Mouse (Mus musculus) fat pad, adult 2 months (tissue): ENCODE measurements around the gene Capsl.

ENCODE experiments used
- DNase-seq: peaks from one replicate; pipeline ENCODE4 v3.0.0-alpha.2; 2011; ENCODE audit warnings: low read depth, low spot score; ENCODE audit errors: extremely low read depth

Gene Capsl

DNA sequence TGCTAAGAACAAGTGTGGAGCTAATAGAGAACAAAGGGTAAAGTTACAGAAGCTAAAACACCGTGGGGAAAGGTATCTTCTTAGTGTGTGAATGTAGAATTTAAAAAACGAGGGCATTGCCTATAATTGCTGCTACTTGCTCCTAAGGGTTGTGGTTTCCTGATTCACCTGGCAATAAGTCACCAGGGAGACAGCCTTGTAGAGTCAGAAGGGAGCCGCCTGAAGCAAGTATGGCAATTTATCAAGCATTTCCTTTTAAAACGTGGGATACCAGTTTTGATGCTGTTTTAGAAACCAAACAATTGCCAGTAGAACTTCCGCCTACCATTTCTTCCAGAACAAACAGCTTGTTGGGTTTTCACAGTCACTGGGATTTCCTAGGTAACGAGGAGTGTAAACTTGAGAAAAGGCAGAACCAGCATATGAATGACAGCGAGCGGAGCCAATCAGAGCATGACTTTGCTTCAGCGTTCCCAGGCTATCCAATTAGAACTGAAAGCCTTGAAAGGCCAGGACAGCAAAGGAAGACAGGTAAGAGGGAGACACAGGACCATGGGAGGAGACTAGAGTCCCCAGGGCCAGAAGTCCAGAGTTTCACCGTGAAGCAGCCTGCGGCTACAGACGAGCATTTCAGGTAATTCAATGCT lies at the start of gene Capsl:
Capsl (plus strand) TSS at position 495 of the 647 bp plus-strand sequence.
- peak; percentile 73 for DNase-seq

DNA sequence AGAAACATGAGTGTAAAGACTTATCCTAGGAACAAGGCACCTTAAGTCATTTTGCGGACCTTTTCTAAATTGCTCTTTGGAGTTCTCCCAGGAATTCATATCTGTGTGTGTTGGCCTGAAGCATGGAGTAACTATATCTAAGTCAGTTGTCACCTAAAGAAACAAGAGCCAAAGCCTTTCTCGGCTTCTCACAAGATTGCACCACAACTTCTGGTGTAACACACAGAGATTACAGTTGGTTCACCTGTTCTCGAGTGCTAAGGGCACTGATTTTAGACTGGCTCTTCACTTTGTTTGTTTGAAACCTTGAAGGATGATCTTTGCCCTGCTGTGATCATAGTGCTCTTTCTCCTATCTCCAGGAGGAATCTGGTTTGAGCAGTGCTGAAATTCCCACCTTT lies 26.4 kb upstream of the Capsl start:
- DNase-seq: peak; percentile 51

DNA sequence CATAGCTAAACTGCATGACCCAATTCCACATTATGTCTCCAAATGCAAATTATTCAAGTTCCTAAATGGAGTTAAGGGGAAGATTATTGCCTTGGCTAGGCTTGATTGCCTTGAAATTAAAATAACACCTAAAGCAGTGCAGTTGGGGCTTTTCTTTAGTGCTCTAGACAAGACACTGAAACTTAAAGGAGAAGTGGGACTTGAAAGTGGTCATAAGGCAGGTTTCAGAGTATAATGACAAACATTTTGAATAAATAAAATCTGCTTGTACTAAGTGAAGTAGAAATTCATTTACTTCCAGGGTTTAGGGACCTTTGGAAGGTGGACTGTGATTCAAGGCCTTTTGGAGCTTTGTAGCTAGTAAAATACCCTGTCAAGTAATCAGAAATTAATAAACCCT lies 14.7 kb upstream of the Capsl start:
- no peak for DNase-seq

DNA sequence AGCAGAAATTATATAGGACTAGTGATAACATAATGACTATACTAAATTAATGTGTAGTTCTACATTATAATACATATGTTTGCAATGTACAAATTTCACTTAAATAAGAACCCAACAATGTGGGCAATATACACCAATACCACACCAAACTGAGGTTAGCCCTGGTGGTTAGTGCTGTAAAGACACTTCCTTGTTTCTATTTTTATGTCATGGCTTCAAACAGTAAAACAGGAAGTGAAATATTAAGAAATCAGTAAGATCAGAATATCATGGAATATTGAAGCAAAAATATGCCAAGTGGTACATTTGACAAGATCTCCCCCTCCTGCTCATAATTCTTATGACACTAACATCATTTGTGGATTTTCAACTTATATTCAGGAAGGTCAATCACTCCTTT lies 8.0 kb upstream of the Capsl start:
- no peak for DNase-seq

DNA sequence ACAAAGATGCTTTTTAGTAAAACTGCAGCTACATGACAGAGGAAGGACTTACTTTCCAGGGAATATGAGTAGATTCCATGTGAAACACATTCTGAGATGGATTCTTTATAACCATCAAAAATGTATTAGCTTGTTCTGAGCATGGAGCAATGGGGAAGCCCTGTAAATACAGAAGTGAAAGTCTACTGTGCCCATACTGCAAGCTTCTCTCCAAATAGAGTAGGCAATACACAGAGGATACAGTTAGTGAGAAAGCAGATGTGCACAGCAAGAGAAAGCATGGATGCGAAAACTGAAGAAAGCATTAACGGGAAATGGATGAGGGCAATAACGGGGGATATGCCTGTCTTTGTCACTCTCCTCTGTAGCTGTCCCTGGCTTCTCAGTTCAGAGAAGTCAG lies 6.0 kb upstream of the Capsl start:
- no peak for DNase-seq

DNA sequence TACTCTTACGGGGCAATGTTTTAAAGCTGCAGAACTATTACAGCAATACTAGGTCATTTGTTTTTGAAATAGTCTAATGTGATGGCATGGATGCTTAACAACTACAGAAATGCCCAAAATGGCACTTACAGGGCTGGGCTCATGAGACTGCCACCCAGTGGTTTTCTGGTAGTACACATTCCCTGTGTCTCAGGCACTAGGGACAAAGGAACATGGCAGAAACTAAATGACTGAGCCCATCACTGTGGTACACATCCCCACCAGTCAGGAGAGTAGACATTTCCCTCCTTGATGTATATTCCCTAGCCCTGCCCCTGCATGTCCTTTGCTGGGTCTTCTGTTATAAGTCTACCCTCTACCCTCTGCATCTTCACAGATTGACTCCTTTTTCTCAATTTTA lies 16.2 kb downstream of the Capsl start:
- DNase-seq: no peak

DNA sequence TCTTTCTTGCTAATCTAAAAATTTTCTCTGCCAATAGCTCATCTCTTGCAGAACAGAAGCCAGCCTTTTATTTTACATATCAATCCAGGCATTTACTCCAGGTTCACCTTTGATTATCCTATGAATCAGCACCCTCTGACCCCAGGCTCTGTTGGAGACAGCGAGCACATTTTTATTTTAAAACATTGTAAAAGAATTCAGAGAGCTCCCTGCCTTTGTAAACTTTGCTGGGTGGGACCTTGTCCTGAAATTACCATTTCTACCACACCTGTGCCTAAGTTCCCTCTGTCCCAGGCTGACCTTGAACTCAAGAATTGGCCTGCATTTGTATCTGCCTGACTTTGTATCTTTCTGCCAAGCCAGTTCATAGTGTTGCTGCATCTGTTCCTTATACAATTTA lies 17.0 kb downstream of the Capsl start:
- no peak for DNase-seq

DNA sequence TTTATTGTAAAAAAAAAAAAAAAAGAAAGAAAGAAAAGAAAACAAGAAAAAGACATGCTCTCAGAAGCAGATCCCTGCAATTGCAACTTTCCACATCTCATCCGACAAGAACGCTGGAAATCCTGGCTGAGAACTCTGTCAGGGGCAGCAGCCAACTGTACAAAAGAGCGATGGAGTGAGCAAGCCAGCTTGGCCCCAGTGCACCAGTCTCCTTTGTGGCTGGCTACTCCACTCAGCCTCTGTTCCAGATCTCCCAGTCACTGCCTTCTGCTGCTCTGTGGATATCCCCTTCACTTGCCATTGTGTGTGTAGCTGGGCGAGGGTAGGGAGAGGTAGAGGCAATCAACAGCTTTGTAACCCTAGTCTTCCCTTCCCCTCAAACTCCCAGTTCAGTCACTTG lies 18.4 kb downstream of the Capsl start:
- DNase-seq: no peak

DNA sequence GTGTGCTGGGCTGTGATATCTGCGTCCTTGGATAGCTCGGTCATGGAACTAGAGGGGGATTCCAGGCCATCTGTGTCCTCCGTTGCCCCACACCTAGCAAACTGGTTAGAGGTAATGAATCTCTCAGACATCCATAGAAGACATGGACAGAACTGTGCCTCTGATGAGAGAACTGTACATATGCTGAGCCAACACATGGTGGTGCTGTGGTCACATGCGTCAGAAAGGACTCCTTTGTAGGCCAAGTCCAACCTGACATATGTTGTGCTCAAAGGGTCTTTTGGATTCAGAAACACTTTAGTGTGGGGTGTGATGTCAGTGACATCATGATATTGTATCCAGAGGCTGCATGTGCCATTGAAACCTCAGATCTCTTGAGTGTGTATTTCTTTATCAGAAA lies 19.4 kb downstream of the Capsl start:
- DNase-seq: no peak

DNA sequence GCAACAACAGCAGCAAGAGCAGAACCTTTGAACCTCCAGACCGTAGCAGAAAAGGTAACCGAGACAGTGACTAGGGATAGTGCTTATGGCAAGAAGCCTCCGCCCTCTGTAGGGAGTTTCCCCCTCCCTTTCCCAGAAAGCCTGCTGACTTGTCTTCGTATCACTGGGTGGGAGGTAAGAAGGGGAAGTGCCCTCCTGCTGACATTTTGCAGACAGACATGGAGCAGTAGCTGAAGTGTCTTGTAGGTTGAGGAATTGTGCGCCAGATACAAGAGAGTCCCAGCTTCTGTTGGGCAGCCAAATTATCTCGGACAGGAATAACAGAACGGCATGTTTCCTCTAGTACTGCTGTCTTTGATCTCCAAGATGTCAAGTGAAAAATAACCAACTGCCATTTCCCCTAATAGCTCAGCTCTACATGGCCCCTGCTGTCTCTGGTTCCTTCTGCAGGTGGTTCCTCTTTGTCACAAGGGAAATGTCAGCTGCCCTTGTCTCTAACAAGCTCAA lies 27.7 kb downstream of the Capsl start:
- DNase-seq: no peak

DNA sequence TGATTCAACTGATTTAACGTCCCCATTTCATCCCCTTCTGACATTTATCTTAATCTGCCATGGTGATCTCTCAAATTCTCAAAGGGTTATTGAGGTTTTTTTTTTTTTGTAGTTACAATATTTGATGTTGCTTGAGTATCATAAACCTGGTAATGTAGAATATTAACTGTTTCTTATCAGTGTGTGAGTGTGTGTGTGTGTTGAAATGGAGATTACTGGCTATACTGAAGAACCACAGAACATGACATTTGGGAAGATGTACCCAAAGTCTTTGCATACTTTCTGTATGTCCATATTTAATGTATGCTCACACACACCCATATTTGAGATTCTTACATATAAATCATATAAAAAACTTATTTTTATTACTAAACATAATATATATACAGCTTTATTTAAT lies 28.2 kb downstream of the Capsl start:
- DNase-seq: no peak

DNA sequence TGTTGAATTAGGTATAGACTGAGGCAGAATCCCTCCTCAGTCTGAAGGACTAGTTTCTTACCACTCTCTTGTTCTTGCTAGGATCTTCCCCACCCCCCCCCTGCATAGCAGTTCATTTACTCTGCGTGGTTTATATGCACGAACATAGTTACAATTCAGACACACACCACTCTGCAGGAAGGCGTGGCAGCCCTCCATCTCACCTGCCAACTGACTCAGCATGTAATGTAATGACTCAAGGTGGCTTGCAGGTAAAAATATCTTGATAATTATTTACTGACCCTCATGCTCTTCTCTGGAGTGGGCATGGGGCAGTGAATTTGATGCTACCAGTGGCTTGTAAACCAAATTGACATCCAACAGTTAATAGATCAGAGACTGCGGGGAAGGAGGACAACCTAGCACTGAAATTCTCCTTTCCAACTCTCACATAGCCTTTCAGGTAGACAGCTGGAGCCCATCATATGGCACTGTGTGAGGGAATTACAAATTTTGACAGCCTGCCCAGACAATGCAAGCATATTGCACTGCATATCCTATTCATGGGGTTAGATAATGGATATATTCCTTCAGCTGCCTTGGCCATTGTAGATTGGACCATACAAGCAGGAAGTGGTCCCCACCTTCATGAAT lies 35.3 kb downstream of the Capsl start:
- DNase-seq: no peak

DNA sequence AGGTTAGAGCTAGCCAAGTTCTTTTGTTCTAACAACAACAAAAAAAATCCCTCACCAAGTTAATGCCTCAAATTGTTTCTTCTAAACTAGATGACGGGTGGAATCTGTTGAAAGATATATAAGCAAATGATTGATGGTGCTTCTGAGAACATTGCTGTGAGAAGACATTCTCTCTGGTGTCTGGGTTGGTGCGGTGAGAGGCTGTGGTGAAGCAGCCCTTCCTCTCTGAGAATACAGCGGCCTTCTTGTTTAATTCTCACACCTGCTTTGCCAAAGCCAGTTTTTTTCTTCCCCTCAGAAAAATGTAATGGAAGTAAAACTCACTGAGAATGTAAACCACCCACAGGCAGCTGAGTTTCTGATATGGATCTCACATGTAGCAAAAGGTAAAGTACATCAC lies 36.3 kb downstream of the Capsl start:
- DNase-seq: no peak

DNA sequence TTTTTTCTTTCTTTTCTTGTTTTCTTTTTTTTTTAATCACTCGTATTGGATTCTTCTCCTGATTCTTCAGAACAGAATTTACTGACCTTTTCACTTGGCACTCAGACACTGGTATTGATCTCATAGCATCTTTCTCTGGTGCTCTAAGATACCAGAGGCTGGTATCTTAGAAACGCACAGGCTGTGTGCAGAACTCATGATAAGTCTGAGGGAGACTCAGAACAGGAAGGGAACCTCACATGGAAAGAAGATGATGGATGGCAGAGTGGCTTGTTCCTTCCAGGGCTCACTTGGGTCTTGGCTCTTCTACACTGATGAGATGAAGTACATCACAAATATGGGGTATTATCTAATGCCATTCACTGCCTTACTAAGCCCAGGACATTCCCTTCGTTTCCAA lies 36.8 kb downstream of the Capsl start:
- no peak for DNase-seq

DNA sequence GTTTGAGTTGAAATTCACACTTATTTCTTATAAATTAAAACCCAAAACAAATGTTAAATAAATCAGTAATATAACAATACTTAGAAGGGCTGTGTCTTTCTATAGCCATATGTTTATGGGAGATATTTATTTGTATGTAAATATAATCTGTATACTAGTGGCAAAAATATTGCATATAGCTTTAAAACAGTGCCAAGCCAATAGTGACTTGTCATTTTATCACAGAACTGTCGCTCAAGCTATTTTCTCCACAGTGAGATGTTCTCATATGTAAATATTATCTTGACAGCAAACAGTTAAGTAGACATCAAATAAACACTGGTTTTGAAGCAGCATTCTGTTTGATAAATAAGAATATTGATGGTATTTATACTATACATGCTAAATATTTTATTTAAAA lies 37.4 kb downstream of the Capsl start:
- no peak for DNase-seq

DNA sequence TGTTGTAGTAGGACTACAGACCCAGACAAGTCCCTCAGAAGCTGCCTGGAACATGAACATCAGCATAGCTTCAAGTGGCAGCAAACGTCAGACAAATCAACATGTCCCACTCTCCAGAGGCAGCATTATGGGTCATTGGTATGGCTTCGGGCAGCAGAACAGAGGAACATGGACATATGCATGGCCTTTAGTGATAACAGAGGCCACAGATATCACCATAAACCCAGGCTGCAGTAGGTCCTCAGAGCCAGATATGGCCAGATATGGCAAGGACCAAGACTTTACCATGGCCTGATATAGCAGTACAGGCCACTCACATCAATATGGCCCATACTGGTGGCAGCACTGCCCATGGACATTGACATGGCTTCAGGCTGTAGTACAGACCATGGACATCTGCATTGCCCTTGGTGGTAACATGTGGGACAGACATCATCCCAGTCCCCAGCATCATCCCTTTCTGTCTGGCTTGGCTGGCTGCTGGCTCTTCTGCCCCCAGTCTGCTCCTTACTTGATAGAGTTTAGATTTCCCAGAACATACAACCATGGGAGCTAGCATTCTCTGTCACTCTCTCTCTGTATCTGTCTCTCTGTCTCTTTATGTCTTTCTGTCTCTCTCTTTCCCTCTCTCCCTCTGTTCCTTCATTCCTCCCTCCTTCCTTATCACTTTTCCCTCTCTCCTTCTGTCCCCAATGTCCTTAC lies 53.7 kb downstream of the Capsl start:
- no peak for DNase-seq

DNA sequence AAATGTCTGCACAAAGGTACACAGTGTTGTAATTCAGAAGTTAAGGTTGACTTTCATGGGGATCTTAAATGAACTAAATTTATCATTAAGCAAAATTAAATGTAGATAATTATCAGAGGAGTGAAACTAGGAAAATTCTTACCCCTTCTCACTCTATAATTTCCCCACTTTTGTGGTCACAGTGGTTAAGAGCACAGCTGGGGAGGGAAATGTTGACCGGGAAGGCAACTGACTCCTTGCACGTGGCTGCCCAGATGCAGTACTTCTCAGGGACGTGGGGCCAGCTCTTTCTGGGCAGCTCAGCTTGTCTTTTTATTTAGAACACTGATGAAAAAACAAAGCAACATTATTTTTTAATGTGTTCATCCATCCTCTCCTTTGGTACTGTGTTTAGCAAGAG lies 56.2 kb downstream of the Capsl start:
- no peak for DNase-seq
